Mouse (Mus musculus) heart, embryonic 16.5 days (tissue): ENCODE results near the gene Ctf1. TPM values are rescaled to one million over a fixed set of nuclear protein-coding genes. Genes with fewer than 3 reads are reported as not detected.

ENCODE experiments used
- ATAC-seq: fragments of 200-750 bp; cut with Nextera tagmentation; replicated peaks from 2 replicates; pipeline ENCODE4 v1.8.0; 2017; ENCODE audit warnings: moderate number of reproducible peaks; ENCODE audit not compliant: insufficient read depth, low FRiP score; ENCODE audit errors: extremely low read depth
- H3K27ac ChIP-seq: fragments of 300-500 bp; sonication (generic); 2 replicates; pipeline ENCODE4 v1.5.1; 2014; ENCODE audit warnings: mild to moderate bottlenecking, low read length, control low read depth, moderate library complexity
- H3K27me3 ChIP-seq: fragments of 300-500 bp; sonication (generic); 2 replicates; pipeline ENCODE4 v1.6.1; 2014; ENCODE audit warnings: low read length, mixed read lengths; ENCODE audit not compliant: control insufficient read depth, insufficient read depth
- H3K36me3 ChIP-seq: fragments of 300-500 bp; sonication (generic); 2 replicates; pipeline ENCODE4 v1.6.1; 2014; ENCODE audit not compliant: control insufficient read depth, insufficient read depth
- H3K4me1 ChIP-seq: fragments of 300-500 bp; sonication (generic); 2 replicates; pipeline ENCODE4 v1.6.1; 2014; ENCODE audit warnings: low read length, mixed read lengths; ENCODE audit not compliant: control insufficient read depth, insufficient read depth
- H3K4me2 ChIP-seq: fragments of 300-500 bp; sonication (generic); 2 replicates; pipeline ENCODE4 v1.6.1; 2014; ENCODE audit warnings: low read depth, mild to moderate bottlenecking, control low read depth, low read length
- H3K4me3 ChIP-seq: fragments of 300-500 bp; sonication (generic); 2 replicates; pipeline ENCODE4 v1.5.1; 2014; ENCODE audit warnings: mild to moderate bottlenecking, control low read depth, low read length
- H3K9ac ChIP-seq: fragments of 300-500 bp; sonication (generic); 2 replicates; pipeline ENCODE4 v1.6.1; 2014; ENCODE audit warnings: low read length, control low read depth
- H3K9me3 ChIP-seq: fragments of 300-500 bp; sonication (generic); replicated peaks from 2 replicates; pipeline ENCODE4 v1.6.1; 2016; ENCODE audit warnings: low read length; ENCODE audit not compliant: control insufficient read depth
- WGBS: fragments of 180-500 bp; shearing (Covaris S2); extraction: QIAGEN DNeasy Blood & Tissue Kit; methylation state at CpG from one replicate; pipeline ENCODE4 v1.1.7; 2014; 5-methylcytosine and 5-hydroxymethylcytosine counted together
- polyA plus RNA-seq: library from polyadenylated mRNA; unstranded; fragments of >200 nt; fragmentation: Nextera tagmentation; extraction: Ambion mirVana; gene quantifications from 2 replicates; pipeline ENCODE4 v1.2.1, GENCODE M21; 2015

Ctf1 gene
- polyA plus RNA-seq, 1 experiment from 2014 or later = 6.6 TPM

DNA sequence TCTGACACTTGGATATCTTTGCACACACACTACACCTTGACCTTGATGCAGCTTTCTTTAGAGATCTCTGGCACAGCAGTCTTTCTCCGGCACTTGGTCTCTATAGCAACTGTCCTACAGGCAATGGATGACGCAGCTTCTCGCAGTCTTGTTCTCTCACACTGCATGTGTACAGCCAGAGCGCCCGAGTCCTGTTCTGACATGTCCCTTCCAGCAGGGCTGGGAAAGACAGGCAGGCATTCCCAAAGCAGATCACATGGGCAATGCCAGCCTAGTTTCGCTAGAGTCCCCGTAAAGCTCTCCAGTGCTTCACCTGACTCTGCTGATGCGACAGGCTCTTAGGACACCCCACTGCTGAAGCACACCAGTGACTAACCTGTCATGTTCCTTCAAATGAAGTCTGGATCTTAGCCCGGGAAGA lies 37.1 kb upstream of the Ctf1 start:
- Histone ChIP-seq H3K27ac (no peak overlapping the region), H3K4me2 (no peak overlapping the region), H3K27me3 (no peaks in the 10 kb centered on the region), H3K9me3 (no peaks in the 10 kb centered on the region), H3K4me3 (no peak overlapping the region), H3K36me3 (no peaks in the 10 kb centered on the region), H3K4me1 (no peaks in the 10 kb centered on the region), H3K9ac (no peak overlapping the region)
- 0 out of 2 replicates have a peak, but pooled peaks have one; percentile 10 for ATAC-seq
- WGBS = 71% methylated on average over 9 of the region's 9 CpGs

DNA sequence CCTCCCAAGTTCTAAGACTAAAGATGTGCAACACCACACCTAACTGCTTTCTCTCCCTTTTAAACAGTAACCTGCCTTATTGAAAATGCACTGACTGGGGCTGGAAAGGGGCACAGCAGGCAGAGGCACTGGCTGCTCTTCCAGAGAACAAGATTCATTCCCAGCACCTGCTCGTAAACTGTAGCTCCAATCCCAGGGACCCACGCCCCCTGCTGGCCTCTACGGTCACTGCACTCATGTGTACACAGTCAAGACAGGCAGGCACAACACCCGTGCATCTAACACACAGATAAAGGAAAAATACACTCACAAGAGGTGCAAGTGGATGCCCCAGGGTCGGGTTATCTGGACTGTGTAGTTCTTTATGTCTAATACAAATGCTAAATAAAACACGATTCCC lies 35.5 kb upstream of the Ctf1 start:
- no peak for ATAC-seq
- Histone ChIP-seq H3K4me3 (no peak overlapping the region), H3K27me3 (no peaks in the 10 kb centered on the region), H3K4me1 (peaks cover 2% of the 10 kb centered on the region; the same call in 1 of the 2 replicates), H3K36me3 (no peaks in the 10 kb centered on the region), H3K4me2 (no peak overlapping the region), H3K9ac (no peak overlapping the region), H3K27ac (no peak overlapping the region), H3K9me3 (no peaks in the 10 kb centered on the region)
- WGBS = 73% methylated on average over 6 of the region's 6 CpGs

DNA sequence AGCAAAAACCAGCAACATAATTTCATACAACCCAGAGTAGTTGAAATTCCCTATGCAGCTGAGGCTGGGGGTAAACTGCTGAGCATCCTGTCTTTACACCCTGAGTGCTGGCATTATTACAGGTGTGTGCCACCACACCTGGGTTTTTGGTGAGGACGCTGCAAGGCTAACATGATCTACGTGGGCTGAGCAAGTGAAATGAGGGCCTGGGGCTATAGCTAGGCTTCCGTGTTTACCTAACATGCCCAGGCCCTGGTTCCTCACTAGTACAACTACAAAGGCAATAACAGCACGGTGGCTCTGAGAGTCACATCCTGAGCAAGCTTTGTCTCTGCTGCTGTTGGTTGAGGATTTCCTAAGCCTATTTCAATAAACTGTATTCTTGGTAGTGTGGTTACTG lies 34.9 kb upstream of the Ctf1 start:
- H3K27ac ChIP-seq = no peak overlapping the region
- WGBS = 91% methylated on average over 4 of the region's 4 CpGs
- no peak overlapping the region for H3K9ac ChIP-seq
- no peaks in the 10 kb centered on the region for H3K36me3 ChIP-seq
- no peaks in the 10 kb centered on the region for H3K27me3 ChIP-seq
- peaks cover 7% of the 10 kb centered on the region for H3K4me1 ChIP-seq
- no peak overlapping the region for H3K4me2 ChIP-seq
- no peak for ATAC-seq
- H3K4me3 ChIP-seq = no peak overlapping the region
- no peaks in the 10 kb centered on the region for H3K9me3 ChIP-seq

DNA sequence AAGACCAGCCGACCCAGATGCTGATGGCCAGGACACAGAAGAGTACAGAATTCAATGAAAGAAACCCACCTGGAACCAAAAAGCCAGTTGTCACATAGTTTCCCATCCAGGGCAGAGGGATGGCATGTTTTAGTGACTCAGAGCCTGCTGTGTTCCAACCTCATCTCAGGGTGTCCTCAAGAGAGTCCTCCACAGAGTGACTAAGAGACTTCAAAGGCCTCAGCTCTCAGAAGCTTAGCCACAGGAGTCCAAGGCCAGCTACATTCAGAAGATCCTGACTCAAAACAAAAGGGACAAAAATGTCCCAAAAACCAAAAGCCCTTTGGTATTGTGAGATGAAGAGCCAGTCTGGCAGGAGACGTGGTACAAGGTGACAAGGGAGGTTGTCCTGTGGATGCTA lies 33.7 kb upstream of the Ctf1 start:
- H3K9me3 ChIP-seq = no peaks in the 10 kb centered on the region
- WGBS = 88% methylated on average over 2 of the region's 2 CpGs
- no peak overlapping the region for H3K9ac ChIP-seq
- no peaks in the 10 kb centered on the region for H3K36me3 ChIP-seq
- no peak for ATAC-seq
- H3K4me1 ChIP-seq = peaks cover 11% of the 10 kb centered on the region
- no peak overlapping the region for H3K4me3 ChIP-seq
- no peaks in the 10 kb centered on the region for H3K27me3 ChIP-seq
- H3K4me2 ChIP-seq = no peak overlapping the region
- no peak overlapping the region for H3K27ac ChIP-seq

DNA sequence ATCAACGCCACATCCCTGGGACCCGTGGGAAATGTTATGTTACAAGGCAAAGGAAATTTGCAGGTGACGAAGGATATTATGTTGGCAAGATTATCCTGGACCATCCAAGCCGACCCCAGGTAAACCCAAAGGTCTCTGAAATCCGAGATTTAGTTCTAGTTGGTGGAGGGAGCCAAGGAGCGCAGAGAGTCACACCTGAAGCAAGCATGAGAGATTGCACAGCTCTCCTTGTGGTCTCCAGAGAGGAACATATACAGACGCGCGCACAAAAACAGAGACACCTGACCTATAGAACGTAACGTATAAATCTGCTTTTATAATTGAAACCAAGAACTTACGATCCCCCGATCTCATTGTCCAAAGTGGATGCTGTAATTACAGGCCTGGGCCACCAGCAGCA lies 32.0 kb upstream of the Ctf1 start:
- H3K36me3 ChIP-seq = no peaks in the 10 kb centered on the region
- no peaks in the 10 kb centered on the region for H3K9me3 ChIP-seq
- 88% methylated on average over 13 of the region's 13 CpGs for WGBS
- H3K4me2 ChIP-seq = no peak overlapping the region
- H3K4me3 ChIP-seq = no peak overlapping the region
- ATAC-seq = no peak
- peaks cover 14% of the 10 kb centered on the region for H3K4me1 ChIP-seq
- no peak overlapping the region for H3K9ac ChIP-seq
- no peak overlapping the region for H3K27ac ChIP-seq
- no peaks in the 10 kb centered on the region for H3K27me3 ChIP-seq

DNA sequence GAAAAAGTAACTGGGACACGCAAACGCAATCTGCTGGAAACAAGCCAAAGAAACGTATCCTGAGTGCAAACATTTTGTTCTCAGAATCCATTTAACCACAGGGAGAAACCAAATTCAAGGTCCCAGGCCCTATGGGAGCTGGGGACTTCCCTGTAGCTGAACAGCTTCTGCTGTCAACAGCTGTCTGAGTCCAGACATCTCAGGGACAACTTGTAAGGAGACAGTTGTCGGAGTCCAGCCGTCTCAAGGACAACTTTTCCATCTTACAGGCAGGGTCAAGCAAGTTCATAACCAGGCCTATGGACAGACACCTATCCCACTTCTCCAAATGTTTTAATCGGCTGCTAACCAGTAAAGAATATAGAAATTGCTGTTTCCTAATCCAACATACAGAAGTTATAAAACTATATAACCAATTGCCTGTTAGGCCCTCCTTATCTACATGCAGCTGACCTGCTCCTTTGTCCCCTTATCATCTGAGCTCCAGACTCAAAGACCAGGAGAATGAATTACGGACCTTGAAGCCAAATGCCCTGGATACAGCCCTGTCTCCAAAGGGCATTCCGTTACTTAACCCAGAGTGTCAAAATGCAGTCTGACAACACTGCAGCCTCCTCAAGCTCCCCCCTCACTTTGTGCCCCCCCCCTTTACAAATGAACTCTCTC lies 30.5 kb upstream of the Ctf1 start:
- H3K27ac ChIP-seq = no peak overlapping the region
- 35% methylated on average over 8 of the region's 8 CpGs for WGBS

DNA sequence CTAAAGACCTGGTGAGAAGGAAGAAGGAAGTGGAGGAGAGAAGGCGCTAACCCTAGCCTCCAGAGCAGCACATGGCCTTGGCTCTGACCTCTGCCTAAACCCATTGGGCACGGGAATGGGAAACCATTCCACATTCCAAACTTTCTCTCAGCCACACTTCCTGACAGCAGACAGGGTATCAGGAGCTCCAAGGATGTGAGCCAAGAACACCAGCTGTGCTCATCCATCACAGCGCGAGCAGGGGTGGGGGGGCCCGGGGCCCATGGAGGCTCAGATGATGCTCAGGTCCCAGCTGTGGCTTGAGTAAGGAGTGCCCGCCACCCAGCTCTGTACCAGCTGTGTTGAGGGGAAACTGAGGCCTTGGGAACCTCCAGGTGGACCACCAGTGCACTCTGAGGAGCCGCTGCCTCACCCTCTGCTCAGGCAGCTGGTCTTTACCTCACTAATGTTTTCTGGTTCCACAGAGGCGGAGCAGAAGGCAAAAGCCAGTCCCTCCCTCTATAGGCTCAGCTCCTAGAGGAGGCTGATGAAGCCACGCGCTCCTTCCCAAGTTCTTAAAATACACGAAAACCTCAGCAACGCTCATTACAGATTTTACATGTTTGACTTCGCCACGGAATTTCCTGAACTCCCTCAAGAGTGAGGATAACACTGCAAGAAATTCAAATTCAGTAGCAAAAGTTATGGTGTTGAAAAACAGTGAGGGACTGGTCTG lies 27.1 kb upstream of the Ctf1 start:
- no peak; the same call in 1 of the 2 replicates for ATAC-seq
- H3K27ac ChIP-seq = no peak overlapping the region
- no peak overlapping the region for H3K9ac ChIP-seq
- H3K27me3 ChIP-seq = no peaks in the 10 kb centered on the region
- H3K36me3 ChIP-seq = no peaks in the 10 kb centered on the region
- no peaks in the 10 kb centered on the region for H3K9me3 ChIP-seq
- H3K4me3 ChIP-seq = no peak overlapping the region
- 68% methylated on average over 14 of the region's 14 CpGs for WGBS
- H3K4me1 ChIP-seq = peaks cover 31% of the 10 kb centered on the region
- H3K4me2 ChIP-seq = no peak overlapping the region

More for the DNA sequence above, 30.5 kb upstream of the Ctf1 start:
- H3K36me3 ChIP-seq = no peaks in the 10 kb centered on the region
- H3K27me3 ChIP-seq = no peaks in the 10 kb centered on the region
- ATAC-seq = no peak
- no peak overlapping the region for H3K4me2 ChIP-seq
- H3K4me3 ChIP-seq = no peak overlapping the region
- no peaks in the 10 kb centered on the region for H3K9me3 ChIP-seq
- peaks cover 15% of the 10 kb centered on the region for H3K4me1 ChIP-seq
- H3K9ac ChIP-seq = no peak overlapping the region

DNA sequence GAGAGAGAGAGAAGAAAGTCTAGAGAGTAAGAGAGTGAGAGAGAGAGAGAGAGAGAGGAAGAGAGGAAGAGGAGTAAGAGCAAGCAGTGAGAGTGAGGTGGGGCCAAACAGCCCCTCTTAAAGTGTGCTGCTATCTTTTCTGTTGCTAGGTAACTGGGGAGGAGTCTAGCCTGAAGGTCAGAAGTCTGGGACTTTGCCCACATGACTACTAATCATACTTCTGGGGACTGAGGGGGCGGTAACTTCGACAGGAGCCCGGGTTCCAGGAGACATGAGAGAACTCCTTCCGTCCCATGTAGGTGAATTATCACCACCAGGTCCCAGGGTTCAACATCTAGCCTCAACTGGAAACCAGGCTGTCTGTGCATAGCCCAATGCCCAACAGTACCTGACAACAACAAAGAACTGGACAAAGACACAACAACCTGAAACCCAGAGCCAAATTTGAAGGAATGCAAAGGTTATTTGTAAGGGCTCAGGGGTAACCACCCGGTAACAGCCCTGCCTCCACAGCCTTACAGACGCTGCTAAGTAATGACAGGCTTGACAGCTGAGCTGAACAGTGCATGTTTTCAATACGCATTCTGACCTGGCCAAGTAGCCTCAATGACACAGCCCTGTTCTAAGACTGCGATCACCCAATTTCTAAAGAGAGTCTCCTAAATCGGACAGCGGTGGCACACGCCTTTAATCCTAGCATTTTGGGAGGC lies 25.6 kb upstream of the Ctf1 start:
- no peaks in the 10 kb centered on the region for H3K36me3 ChIP-seq
- no peak for ATAC-seq
- no peak overlapping the region for H3K9ac ChIP-seq
- peaks cover 38% of the 10 kb centered on the region for H3K4me1 ChIP-seq
- no peak overlapping the region for H3K4me3 ChIP-seq
- no peak overlapping the region for H3K27ac ChIP-seq
- 55% methylated on average over 11 of the region's 11 CpGs for WGBS
- no peak overlapping the region for H3K4me2 ChIP-seq
- no peaks in the 10 kb centered on the region for H3K27me3 ChIP-seq
- H3K9me3 ChIP-seq = no peaks in the 10 kb centered on the region

DNA sequence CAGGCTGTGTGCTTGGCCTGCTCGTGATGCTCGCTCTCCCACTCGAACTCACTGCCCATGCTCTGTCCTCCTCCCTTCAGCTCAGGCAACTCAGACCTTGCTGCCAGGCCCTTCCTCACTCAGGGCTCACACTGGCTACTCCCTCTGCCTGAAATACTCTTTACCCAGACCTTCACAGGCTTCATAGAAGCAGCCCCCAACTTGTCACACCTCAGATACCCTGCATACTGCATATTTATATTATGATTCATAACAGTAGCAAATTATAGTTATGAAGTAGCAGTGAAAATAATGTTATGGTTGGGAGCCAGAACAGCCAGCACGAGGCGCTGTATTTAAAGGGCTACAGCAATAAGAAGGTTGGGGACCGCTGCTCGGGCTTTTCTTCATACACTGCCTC lies 23.6 kb upstream of the Ctf1 start:
- H3K36me3 ChIP-seq = no peaks in the 10 kb centered on the region
- no peak overlapping the region for H3K9ac ChIP-seq
- WGBS = 78% methylated on average over 7 of the region's 7 CpGs
- peaks cover 29% of the 10 kb centered on the region for H3K4me1 ChIP-seq
- no peak for ATAC-seq
- no peak overlapping the region for H3K4me3 ChIP-seq
- no peaks in the 10 kb centered on the region for H3K9me3 ChIP-seq
- H3K27ac ChIP-seq = no peak overlapping the region
- no peak overlapping the region for H3K4me2 ChIP-seq
- no peaks in the 10 kb centered on the region for H3K27me3 ChIP-seq
